In the genomic region with DNA sequence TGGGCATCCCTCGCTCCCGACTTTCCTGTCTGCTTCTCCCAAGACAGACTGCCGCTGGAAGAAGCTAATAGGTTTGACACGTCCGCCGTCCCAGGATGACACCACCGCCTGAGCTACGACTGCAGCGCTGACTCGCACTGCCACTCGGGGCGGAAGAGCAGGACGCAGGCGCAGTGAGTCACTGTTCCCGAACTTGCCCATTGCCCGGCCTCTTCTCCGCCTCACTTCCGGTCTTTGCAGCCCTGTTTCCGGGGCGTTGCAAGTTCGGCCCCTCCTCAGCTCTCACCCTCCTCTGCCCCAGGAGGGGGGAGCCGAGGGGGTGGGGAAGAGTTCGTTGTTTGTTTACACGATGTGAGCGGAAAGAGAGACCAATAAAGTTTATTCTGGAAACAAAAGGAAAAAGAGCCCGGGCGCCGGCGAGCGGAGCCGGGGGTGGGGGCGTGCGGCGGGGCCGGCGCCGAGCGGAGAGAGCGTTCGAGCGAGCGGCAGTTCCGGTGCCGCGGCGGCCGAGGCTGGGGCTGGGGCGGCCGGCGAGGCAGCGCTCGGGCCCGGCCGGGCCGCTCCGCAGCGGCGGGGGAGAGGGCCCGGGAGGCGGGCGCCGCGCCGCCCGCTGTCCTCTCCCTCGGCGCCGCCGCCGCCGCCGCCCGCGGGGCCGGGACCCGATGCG, we compare ENCODE assay signal across 7 mouse cellular contexts. TPM values are rescaled to one million over a fixed set of nuclear protein-coding genes. Genes with fewer than 3 reads are reported as not detected.
DNase-seq lines count a peak whose midpoint lies in the region; ATAC-seq lines count a peak whose summit lies in the region.

No protein-coding gene starts in this region.

- peak; percentile 96 for ATAC-seq in embryonic facial prominence, embryonic 11.5 days (replicated peaks; ENCODE audit: insufficient number of reproducible peaks, low FRiP score, low TSS enrichment, low read depth)
- peak; percentile 86 for ATAC-seq in granulocyte monocyte progenitor cell, adult 5-6 weeks (replicated peaks; ENCODE audit: poor library complexity, severe bottlenecking)
- ATAC-seq in midbrain, embryonic 13.5 days = peak; percentile 98

- H3K4me3 ChIP-seq in embryonic facial prominence, embryonic 11.5 days (ENCODE audit: low read depth, low read length) = peak overlapping the region; percentile 91
- peak overlapping the region; percentile 89 for H3K4me3 ChIP-seq in limb, embryonic 10.5 days
- peak overlapping the region; percentile 91 for H3K4me3 ChIP-seq in midbrain, embryonic 13.5 days (replicated peaks)

- peak; percentile 99 for DNase-seq in adrenal gland, postnatal 14 days
- DNase-seq in embryonic facial prominence, embryonic 11.5 days (ENCODE audit: low spot score) = peak; percentile 98
- DNase-seq in kidney, adult 11 months = peak; percentile 98
- DNase-seq in limb, embryonic 10.5 days (ENCODE audit: low spot score) = peak; percentile 98
- DNase-seq in spleen, adult 12 weeks (ENCODE audit: low spot score) = peak; percentile 92

- H3K4me2 ChIP-seq in embryonic facial prominence, embryonic 11.5 days (ENCODE audit: low read depth, low read length) = peak overlapping the region; percentile 58
- H3K4me2 ChIP-seq in midbrain, embryonic 13.5 days (replicated peaks) = peak overlapping the region; percentile 67

- no peaks in the 10 kb centered on the region for H3K36me3 ChIP-seq in embryonic facial prominence, embryonic 11.5 days (replicated peaks; ENCODE audit: control insufficient read depth, insufficient read depth, low read depth, low read length)
- H3K36me3 ChIP-seq in limb, embryonic 10.5 days = no peaks in the 10 kb centered on the region
- no peaks in the 10 kb centered on the region for H3K36me3 ChIP-seq in midbrain, embryonic 13.5 days

- H3K4me1 ChIP-seq in embryonic facial prominence, embryonic 11.5 days (ENCODE audit: control insufficient read depth, insufficient read depth, low read length) = no peaks in the 10 kb centered on the region; the same call in 1 of the 2 replicates
- peaks cover 37% of the 10 kb centered on the region for H3K4me1 ChIP-seq in limb, embryonic 10.5 days
- H3K4me1 ChIP-seq in midbrain, embryonic 13.5 days (replicated peaks) = peaks cover 40% of the 10 kb centered on the region

- under 1% methylated on average over 58 of the region's 77 CpGs for WGBS in embryonic facial prominence, embryonic 11.5 days
- WGBS in limb, embryonic 10.5 days = 5% methylated on average over 73 of the region's 77 CpGs
- under 1% methylated on average over 47 of the region's 77 CpGs for WGBS in midbrain, embryonic 13.5 days

- H3K9ac ChIP-seq in embryonic facial prominence, embryonic 11.5 days (replicated peaks; ENCODE audit: low read length) = peak overlapping the region; percentile 93
- H3K9ac ChIP-seq in midbrain, embryonic 13.5 days (replicated peaks) = peak overlapping the region; percentile 95

- no peaks in the 10 kb centered on the region for H3K9me3 ChIP-seq in embryonic facial prominence, embryonic 11.5 days (replicated peaks; ENCODE audit: control insufficient read depth, low read length)
- no peaks in the 10 kb centered on the region for H3K9me3 ChIP-seq in limb, embryonic 10.5 days (replicated peaks)
- no peaks in the 10 kb centered on the region for H3K9me3 ChIP-seq in midbrain, embryonic 13.5 days

- H3K27ac ChIP-seq in embryonic facial prominence, embryonic 11.5 days (replicated peaks; ENCODE audit: low read depth, low read length) = peak overlapping the region; percentile 95
- peak overlapping the region; percentile 98 for H3K27ac ChIP-seq in limb, embryonic 10.5 days
- peak overlapping the region; percentile 96 for H3K27ac ChIP-seq in midbrain, embryonic 13.5 days

- H3K27me3 ChIP-seq in embryonic facial prominence, embryonic 11.5 days (ENCODE audit: control insufficient read depth, insufficient read depth, low read length) = no peaks in the 10 kb centered on the region
- H3K27me3 ChIP-seq in limb, embryonic 10.5 days (ENCODE audit: low read depth, poor library complexity, severe bottlenecking) = no peaks in the 10 kb centered on the region
- H3K27me3 ChIP-seq in midbrain, embryonic 13.5 days = no peaks in the 10 kb centered on the region

RNA-seq across cellular contexts. Expression of gene Pik3ca, which starts 0.5 kb away (rescaled TPM):
- 49.5 and 54.0 TPM in 2 replicates for total RNA-seq in adrenal gland, postnatal 14 days (2021)
- 18.0 and 23.3 TPM in 2 replicates for polyA plus RNA-seq in embryonic facial prominence, embryonic 11.5 days (2014; fragmentation: Nextera tagmentation; extraction: Ambion mirVana)
- total RNA-seq in granulocyte monocyte progenitor cell, adult 5-6 weeks (2014; fragmentation: Nextera tagmentation) = 17.8 and 41.0 TPM in 2 replicates
- total RNA-seq in granulocyte monocyte progenitor cell, adult 5-6 weeks (2017) = 21.0 and 25.3 TPM in 2 replicates
- 8.3 and 8.6 TPM in 2 replicates for polyA plus RNA-seq in limb, embryonic 10.5 days (2016; fragmentation: Nextera tagmentation; extraction: Ambion mirVana)
- polyA plus RNA-seq in midbrain, embryonic 13.5 days (2015; fragmentation: Nextera tagmentation; extraction: Ambion mirVana) = 14.6 TPM in 2 replicates

RNA-seq across cellular contexts. Expression of gene Zmat3, which starts 31.1 kb away (rescaled TPM):
- total RNA-seq in adrenal gland, postnatal 14 days (2021) = 15.9 and 16.7 TPM in 2 replicates
- polyA plus RNA-seq in embryonic facial prominence, embryonic 11.5 days (2014; fragmentation: Nextera tagmentation; extraction: Ambion mirVana) = 6.8 and 8.2 TPM in 2 replicates
- total RNA-seq in granulocyte monocyte progenitor cell, adult 5-6 weeks (2014; fragmentation: Nextera tagmentation) = 0.97 and 0.98 TPM in 2 replicates
- total RNA-seq in granulocyte monocyte progenitor cell, adult 5-6 weeks (2017) = under 0.01 and 0.22 TPM in 2 replicates
- polyA plus RNA-seq in limb, embryonic 10.5 days (2016; fragmentation: Nextera tagmentation; extraction: Ambion mirVana) = 4.7 and 5.4 TPM in 2 replicates
- 7.8 and 9.4 TPM in 2 replicates for polyA plus RNA-seq in midbrain, embryonic 13.5 days (2015; fragmentation: Nextera tagmentation; extraction: Ambion mirVana)

Comparison
In these comparisons a context has a peak if more than half of its experiments do, and no peak if none do; other contexts are left out.
1. Peak in every context shown above with its lines: DNase-seq, ATAC-seq, H3K4me3 ChIP-seq and H3K27ac ChIP-seq.